Mouse (Mus musculus) MEL (cell line): Measurements from ENCODE around the gene Gm20696.

Experiments used
- CTCF ChIP-seq, 3 experiments: IDR thresholded peaks in 2 of 3; conservative IDR thresholded peaks in 1 of 3; 2 replicates each; pipeline ENCODE4 v1.5.1; 2011 to 2012; ENCODE audit warnings: low read length in 3 of 3, low read depth in 2 of 3, mild to moderate bottlenecking in 2 of 3, improper control_type of control experiment in 1 of 3, inconsistent platforms in 1 of 3, mixed read lengths in 1 of 3, moderate library complexity in 1 of 3; ENCODE audit not compliant: control insufficient read depth in 1 of 3, insufficient read depth in 1 of 3, poor library complexity in 1 of 3, severe bottlenecking in 1 of 3
- EP300 ChIP-seq, 2 experiments: IDR thresholded peaks; 2 replicates each; pipeline ENCODE4 v1.6.1; 2011; ENCODE audit warnings: improper control_type of control experiment in 2 of 2, low read length in 2 of 2, low read depth in 1 of 2, mild to moderate bottlenecking in 1 of 2
- MAFK ChIP-seq: IDR thresholded peaks from 2 replicates; pipeline ENCODE4 v1.6.1; 2011; ENCODE audit warnings: low read depth, mild to moderate bottlenecking, low read length, improper control_type of control experiment, borderline replicate concordance
- POLR2AphosphoS5 ChIP-seq: IDR thresholded peaks from 2 replicates; pipeline ENCODE4 v1.6.1; 2012; ENCODE audit warnings: low read depth, borderline replicate concordance, mild to moderate bottlenecking, inconsistent platforms, low read length, moderate library complexity, mixed read lengths
- ZNF384 ChIP-seq: IDR thresholded peaks from 2 replicates; pipeline ENCODE4 v1.6.1; 2012; ENCODE audit warnings: low read depth, mild to moderate bottlenecking, inconsistent platforms, low read length, improper control_type of control experiment

GRCm38 (mm10) chr6:99624542-99624941 is 42.1 kb downstream of the Gm20696 start:
- TF ChIP-seq POLR2AphosphoS5 (no peak), ZNF384 (no peak), CTCF (IDR thresholded peaks at IDR 0.05 in 2 of 3, conservative IDR thresholded peaks at IDR 0.05 in 1 of 3; ENCODE audit: control insufficient read depth in 1 of 3, insufficient read depth in 1 of 3, low read depth in 2 of 3, low read length in 3 of 3, poor library complexity in 1 of 3, severe bottlenecking in 1 of 3) (no peak), EP300 (IDR thresholded peaks at IDR 0.05; ENCODE audit: low read depth in 1 of 2, low read length in 2 of 2) (no peak), MAFK (no peak)
